Mouse (Mus musculus) cerebellum, adult 2 months (tissue): ENCODE data around the gene Prr15l. TPM values are rescaled to one million over a fixed set of nuclear protein-coding genes. Genes with fewer than 3 reads are reported as not detected.

ENCODE experiments used
- DNase-seq, 2 experiments: peaks; one replicate each; pipeline ENCODE4 v3.0.0; 2021
- H3K27ac ChIP-seq: fragments of 200-500 bp; 2 replicates; pipeline ENCODE4 v1.5.1; 2012; ENCODE audit warnings: low read length, control low read depth, inconsistent platforms; ENCODE audit not compliant: insufficient read depth
- H3K27me3 ChIP-seq: fragments of 200-500 bp; 2 replicates; pipeline ENCODE4 v1.6.1; 2012; ENCODE audit warnings: inconsistent platforms, mild to moderate bottlenecking, low read length, moderate library complexity; ENCODE audit not compliant: control insufficient read depth, insufficient read depth
- H3K4me1 ChIP-seq: fragments of 200-500 bp; 2 replicates; pipeline ENCODE4 v1.6.1; 2011; ENCODE audit warnings: low read length; ENCODE audit not compliant: control insufficient read depth, insufficient read depth
- H3K4me3 ChIP-seq: fragments of 200-500 bp; replicated peaks from 2 replicates; pipeline ENCODE3; 2011; ENCODE audit warnings: mild to moderate bottlenecking, low read depth, low read length, control low read depth; ENCODE audit not compliant: insufficient read depth
- CTCF ChIP-seq: fragments of 200-500 bp; IDR thresholded peaks from 2 replicates; pipeline ENCODE4 v1.5.1; 2011; ENCODE audit warnings: low read depth, mild to moderate bottlenecking, control low read depth, low read length, moderate library complexity, borderline replicate concordance; ENCODE audit not compliant: insufficient read depth
- POLR2A ChIP-seq: fragments of 200-500 bp; IDR thresholded peaks from 2 replicates; pipeline ENCODE4 v1.6.1; 2011; ENCODE audit warnings: low read length, control low read depth, borderline replicate concordance; ENCODE audit not compliant: insufficient read depth
- WGBS: fragments of 180-500 bp; shearing (Covaris S2); methylation state at CpG from one replicate; pipeline ENCODE4 v1.1.7; 2018; 5-methylcytosine and 5-hydroxymethylcytosine counted together
- polyA plus RNA-seq: library from polyadenylated mRNA; depleted of rRNA; stranded (reverse); fragments of >200 nt; gene quantifications from 2 replicates; pipeline ENCODE4 v1.2.3, GENCODE M21; 2012

Gene Prr15l
- polyA plus RNA-seq, 1 experiment: not detected

DNA sequence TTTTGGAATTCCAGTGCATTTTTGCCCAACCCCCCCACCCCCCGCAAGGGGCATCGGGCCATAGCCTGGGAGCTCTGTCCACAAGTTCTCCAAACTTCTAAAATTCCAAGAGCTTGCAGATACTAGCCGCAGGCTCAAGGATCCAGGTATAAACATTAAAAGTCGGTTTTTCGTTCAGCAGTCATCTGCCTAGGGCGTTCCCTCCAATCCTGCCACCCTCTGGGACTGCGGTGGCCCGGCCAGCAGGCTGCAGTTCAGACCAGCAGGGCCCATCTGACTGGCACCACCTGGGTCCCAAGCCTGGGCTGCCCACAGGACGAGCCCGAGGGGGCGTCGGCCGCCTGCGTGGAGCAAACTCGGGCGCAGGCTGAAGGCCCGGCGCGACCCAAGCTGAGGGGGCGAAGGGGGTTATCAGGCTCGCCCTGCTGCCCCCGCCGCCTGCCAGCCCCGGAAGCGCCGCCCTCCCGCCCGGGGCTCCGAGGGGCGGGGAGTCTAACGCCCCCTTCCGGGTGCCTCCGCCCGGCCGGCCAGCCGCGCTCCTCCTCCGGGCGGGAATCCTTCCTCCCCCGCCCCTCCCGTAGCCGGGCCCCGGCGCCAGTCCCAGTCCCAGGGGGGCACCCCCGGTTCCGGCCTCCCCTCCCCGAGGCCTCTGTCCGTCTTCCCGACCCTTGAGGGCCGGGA lies 49.1 kb downstream of the Prr15l start:
- Histone ChIP-seq H3K4me1 (peaks cover 30% of the 10 kb centered on the region), H3K27ac (peak overlapping the region; percentile 100), H3K27me3 (no peaks in the 10 kb centered on the region), H3K4me3 (peak overlapping the region; percentile 86)
- under 1% methylated on average over 47 of the region's 50 CpGs for WGBS
- peak in 1 of 2 experiments; percentile 88 for DNase-seq
- TF ChIP-seq POLR2A: no peak; the same call in 1 of the 2 replicates
- no peak for TF ChIP-seq CTCF

DNA sequence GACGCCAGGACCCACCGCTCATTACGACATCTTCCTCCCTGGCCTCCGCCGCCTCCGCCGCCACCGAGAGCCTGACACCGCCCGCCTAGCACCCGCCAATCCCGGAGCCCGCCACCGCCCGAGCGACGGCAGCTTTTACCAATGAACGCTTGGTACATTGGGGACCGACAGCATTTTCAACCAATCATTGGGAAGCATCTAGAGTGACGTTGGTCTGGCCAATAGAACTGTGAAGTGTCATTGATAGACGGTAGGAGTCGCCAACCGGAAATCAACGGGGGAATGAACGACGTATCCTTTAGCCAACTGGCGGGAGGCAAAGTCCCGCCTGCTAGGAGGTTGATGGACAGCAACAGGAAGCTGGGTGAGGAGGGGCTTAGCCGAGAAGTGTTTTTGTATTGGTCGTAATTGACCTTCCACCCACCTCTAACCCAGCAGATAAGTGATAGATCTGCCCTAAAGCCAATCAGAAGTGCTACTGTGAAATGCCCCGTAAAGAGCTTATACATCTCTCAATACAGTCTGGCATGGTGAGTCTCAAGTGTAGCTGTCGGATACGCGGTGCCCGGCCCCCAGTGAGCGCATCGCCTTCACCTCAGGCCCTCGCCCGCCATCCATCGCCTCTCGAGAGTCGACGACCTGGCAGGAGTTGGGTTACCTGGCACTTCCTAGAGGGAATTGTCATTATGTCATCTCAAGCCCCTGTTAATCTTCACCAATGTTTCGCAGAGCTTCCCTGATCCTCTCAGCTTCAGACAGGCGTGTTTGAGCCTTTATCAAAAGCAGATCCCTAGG lies 49.9 kb downstream of the Prr15l start:
- TF ChIP-seq POLR2A: peak; percentile 82; the same call in 1 of the 2 replicates
- no peak for TF ChIP-seq CTCF
- Histone ChIP-seq H3K27me3 (no peaks in the 10 kb centered on the region), H3K27ac (peak overlapping the region; percentile 94), H3K4me1 (peaks cover 24% of the 10 kb centered on the region), H3K4me3 (peak overlapping the region; percentile 89)
- WGBS: under 1% methylated on average over 45 of the region's 45 CpGs
- peak; percentile 99 to 100 for DNase-seq

GRCm38 (mm10) chr11:96978401-96979246 lies 50.7 kb downstream of the Prr15l start:
- no peak for DNase-seq
- 24% methylated on average over 17 of the region's 17 CpGs for WGBS
- Histone ChIP-seq H3K27ac (peak overlapping the region; percentile 52), H3K4me3 (peak overlapping the region; percentile 89), H3K27me3 (no peaks in the 10 kb centered on the region), H3K4me1 (peaks cover 18% of the 10 kb centered on the region)
- no peak for TF ChIP-seq CTCF
- no peak for TF ChIP-seq POLR2A

- H3K27ac ChIP-seq: no peak overlapping the region
- no peaks in the 10 kb centered on the region for H3K27me3 ChIP-seq
- DNase-seq: no peak
- no peak overlapping the region for H3K4me3 ChIP-seq
- H3K4me1 ChIP-seq: peaks cover 11% of the 10 kb centered on the region
- 91% methylated on average over 7 of the region's 7 CpGs for WGBS
- no peak for TF ChIP-seq CTCF
- no peak for TF ChIP-seq POLR2A
Measured at GRCm38 (mm10) chr11:96979329-96979728, 51.4 kb downstream of the Prr15l start.

GRCm38 (mm10) chr11:96980021-96980420 lies 52.1 kb downstream of the Prr15l start:
- H3K27me3 ChIP-seq: no peaks in the 10 kb centered on the region
- WGBS: 75% methylated on average over 5 of the region's 5 CpGs
- H3K27ac ChIP-seq: no peak overlapping the region
- TF ChIP-seq POLR2A (no peak), CTCF (no peak)
- H3K4me3 ChIP-seq: no peak overlapping the region
- H3K4me1 ChIP-seq: peaks cover 10% of the 10 kb centered on the region
- DNase-seq: no peak

DNA sequence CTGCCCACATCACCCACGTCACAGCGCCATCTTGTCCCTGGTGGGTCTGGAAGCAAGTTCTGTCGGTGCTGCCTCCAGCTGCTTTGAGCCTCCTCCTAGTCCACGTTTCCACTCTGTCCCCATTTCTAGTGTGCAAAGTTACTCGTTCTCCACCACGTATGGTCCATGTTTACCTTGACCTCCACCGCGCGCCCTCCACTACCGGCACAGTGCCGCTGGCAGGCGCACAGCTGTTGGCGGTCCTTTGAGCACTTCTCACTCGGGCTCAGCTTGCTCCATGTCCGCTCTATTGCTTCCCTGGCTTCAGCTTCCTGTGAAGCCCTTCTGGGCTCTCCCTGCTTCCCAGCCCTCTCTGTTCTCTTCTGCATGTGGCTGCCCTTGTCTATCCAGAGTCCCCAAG lies 53.6 kb downstream of the Prr15l start:
- no peak for TF ChIP-seq POLR2A
- no peak for TF ChIP-seq CTCF
- Histone ChIP-seq H3K4me1 (peaks cover 3% of the 10 kb centered on the region), H3K27ac (no peak overlapping the region), H3K27me3 (no peaks in the 10 kb centered on the region), H3K4me3 (no peak overlapping the region)
- 78% methylated on average over 15 of the region's 15 CpGs for WGBS
- no peak for DNase-seq

DNA sequence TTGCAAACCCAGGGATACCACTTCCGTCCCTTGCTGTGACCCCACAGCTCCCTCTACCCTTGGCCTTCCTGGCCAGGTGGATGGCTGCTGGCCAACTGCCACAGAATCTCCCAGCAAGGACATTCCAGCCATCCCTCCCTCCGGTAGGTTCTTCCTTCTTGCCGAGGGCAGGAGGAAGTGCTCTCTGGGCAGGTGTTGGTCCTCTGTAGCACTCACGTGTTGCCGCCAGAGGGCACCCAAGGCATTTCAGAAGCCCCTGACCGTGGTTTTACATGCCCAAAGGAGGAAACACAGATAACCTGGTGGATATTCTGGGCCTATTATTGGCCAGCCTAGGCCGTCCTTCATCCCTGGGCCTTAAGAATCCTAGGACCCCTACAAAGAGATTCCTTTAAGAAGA lies 54.5 kb downstream of the Prr15l start:
- DNase-seq: peak; percentile 85 to 88
- TF ChIP-seq POLR2A (no peak), CTCF (peak; percentile 95)
- Histone ChIP-seq H3K27ac (no peak overlapping the region), H3K4me3 (peak overlapping the region; percentile 28), H3K27me3 (no peaks in the 10 kb centered on the region), H3K4me1 (peaks cover 3% of the 10 kb centered on the region)
- 4% methylated on average over 7 of the region's 7 CpGs for WGBS
